Mouse (Mus musculus): ENCODE data around the gene Msh6. TPM values are rescaled to one million over a fixed set of nuclear protein-coding genes. Genes with fewer than 3 reads are reported as not detected.
"Not testable (repeated sequence)": the region's sequence is repeated elsewhere in the genome, so short reads cannot be mapped to it uniquely, and the experiment has no call there.

Gene Msh6
- total RNA-seq (2015) (22.4 and 22.8 TPM in 2 replicates), total RNA-seq (2017) (41.4 and 45.5 TPM in 2 replicates)

DNA sequence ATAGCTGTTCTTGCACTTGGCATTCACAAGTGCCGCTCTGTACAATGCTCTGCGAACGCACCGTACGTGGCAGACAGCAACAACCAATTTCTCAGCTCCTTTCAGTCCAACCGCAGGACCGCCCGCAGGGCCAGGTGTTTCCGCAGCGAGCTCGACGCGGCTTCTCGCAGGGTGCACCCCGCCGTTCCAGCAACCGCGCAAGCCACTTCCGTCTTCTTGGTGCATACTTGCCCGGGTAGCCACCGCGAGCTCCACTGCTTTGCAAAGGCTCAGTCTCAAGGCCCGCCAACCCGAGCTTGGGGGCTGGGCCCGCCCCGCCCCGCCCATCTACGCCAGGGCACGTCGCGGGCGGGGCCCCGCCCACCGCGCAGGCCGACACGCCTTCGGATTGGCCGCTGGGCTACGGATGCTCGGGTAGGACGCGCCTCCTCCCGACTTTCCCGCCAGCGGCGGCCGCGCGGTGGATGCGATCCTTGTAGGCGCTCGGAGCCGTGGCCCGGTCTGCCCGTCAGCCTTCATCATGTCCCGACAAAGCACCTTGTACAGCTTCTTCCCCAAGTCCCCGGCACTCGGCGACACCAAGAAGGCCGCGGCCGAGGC is at the start of gene Msh6:
Msh6 (plus strand) TSS at position 434 of the 600 bp plus-strand sequence.
- peak; percentile 91 for ATAC-seq (ENCODE audit: poor library complexity, severe bottlenecking)

DNA sequence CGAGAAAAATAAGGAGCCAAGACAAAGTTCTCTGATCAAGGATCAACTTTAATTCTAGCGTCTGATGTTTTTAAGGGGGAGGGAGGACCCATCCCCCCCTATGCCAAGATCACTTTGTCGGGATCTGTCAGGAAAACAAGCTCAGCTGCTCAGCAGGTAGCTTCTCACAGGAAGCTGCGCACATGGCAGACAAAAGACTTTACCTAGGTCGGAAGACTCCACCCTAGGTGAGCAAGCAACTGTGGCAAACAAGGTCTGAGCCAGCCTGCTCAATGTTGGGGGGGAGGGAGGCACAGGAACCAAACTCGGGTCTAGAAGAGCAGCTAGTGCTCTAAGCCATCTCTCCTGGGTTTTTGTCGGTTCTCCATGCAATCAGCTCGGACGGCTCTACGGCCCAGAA is 40.5 kb upstream of the Msh6 start:
- no peak for ATAC-seq (ENCODE audit: poor library complexity, severe bottlenecking)

GRCm38 (mm10) chr17:87934736-87935135 is 40.1 kb upstream of the Msh6 start:
- ATAC-seq (ENCODE audit: poor library complexity, severe bottlenecking) = no peak

DNA sequence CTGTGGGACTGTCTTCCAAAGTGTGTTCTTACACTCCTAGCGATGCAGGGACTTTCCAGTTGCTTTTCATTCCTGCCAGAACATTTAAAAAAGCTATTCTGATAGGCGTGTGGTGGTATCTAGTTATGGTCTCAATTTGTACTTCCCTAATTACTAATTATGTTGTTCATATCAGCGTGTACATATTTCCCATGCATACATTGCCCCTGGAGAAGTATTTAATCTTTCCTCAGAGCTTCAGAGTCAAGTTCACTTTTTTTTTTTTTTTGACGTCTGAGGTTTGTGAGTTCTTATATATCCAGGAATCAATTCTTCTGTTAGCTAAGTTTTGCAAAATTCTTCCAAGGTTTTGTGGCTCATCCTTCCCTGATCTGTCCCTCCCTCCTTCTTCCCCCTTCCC is 38.7 kb upstream of the Msh6 start:
- no peak for ATAC-seq (ENCODE audit: poor library complexity, severe bottlenecking)

- ATAC-seq (ENCODE audit: poor library complexity, severe bottlenecking) = peak; percentile 99
These were observed 25.8 kb upstream of the Msh6 start for GRCm38 (mm10) chr17:87948965-87949584.

GRCm38 (mm10) chr17:87954618-87955124 is 20.2 kb upstream of the Msh6 start:
- ATAC-seq (ENCODE audit: poor library complexity, severe bottlenecking) = not testable (repeated sequence)

DNA sequence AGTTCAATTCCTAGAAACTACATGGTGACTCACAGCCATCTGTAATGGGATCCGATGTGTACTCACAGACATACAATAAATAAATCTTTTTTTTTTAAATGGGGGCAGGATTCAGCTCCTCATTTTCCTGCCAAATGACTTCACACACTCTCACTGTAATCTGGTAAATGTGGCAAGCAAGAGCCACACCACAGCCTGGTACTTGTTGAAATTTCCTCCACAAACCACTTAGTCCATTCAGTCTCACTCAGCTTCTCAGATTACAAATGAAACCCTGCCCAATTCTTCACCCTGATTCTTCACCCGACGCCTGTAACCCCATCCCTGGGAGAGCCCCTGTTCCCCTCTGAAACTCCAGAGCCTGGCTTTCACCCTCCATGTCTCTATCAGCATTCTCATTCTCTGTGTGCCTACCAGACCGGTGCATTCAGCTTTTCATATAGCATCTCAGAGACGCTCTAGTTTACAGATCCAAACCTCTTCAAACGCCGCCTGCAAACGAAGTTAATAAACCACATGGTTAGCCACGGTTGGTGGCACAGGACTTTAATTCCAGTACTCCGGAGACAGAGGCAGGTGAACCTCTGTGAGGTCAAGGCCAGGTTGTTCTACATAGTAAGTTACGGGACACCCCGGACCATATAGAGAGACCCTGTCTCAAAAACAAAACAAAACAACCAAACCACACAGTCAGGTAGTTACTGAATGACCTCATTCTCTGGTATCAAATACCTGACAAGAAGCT is 17.6 kb upstream of the Msh6 start:
- ATAC-seq (ENCODE audit: poor library complexity, severe bottlenecking) = no peak

DNA sequence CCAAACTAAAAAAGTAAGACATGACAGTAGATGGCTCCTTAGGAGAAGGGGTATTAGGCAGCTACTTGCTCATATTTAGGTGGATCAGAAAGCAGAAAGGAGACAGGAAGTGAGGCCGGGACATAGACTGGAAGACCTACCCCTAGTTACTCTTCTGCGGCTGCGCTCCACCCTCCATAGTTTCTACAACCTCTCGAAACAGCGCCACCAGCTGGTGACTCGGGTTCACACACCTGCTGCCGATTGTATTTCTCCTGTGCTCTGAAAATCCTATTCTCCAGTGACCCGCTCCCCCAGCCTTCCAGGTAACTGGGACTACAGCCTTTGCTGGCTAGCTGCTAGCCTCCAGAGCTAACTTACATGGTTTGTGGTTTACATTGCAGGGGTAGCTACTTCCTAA is 16.6 kb upstream of the Msh6 start:
- ATAC-seq (ENCODE audit: poor library complexity, severe bottlenecking) = no peak

GRCm38 (mm10) chr17:87959406-87959805 is 15.5 kb upstream of the Msh6 start:
- not testable (repeated sequence) for ATAC-seq (ENCODE audit: poor library complexity, severe bottlenecking)

DNA sequence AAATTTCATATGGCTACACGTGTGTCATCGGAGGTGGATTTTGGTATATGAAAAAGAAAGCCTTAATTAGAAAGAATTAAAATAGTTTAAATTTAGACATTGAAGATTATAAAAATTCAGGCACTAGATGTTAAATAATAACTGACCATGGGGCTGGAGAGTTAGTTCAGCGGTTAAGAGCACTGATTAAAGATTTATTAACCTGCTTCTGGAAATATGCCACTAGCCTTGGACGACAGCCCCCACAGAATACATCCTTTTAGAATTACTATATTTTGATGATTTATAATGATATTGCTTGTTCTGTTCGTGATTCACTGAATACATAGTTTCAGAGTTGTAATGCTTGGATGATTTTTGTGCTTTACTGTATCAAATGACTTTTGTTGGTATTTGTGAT is 14.9 kb upstream of the Msh6 start:
- ATAC-seq (ENCODE audit: poor library complexity, severe bottlenecking) = not testable (repeated sequence)

DNA sequence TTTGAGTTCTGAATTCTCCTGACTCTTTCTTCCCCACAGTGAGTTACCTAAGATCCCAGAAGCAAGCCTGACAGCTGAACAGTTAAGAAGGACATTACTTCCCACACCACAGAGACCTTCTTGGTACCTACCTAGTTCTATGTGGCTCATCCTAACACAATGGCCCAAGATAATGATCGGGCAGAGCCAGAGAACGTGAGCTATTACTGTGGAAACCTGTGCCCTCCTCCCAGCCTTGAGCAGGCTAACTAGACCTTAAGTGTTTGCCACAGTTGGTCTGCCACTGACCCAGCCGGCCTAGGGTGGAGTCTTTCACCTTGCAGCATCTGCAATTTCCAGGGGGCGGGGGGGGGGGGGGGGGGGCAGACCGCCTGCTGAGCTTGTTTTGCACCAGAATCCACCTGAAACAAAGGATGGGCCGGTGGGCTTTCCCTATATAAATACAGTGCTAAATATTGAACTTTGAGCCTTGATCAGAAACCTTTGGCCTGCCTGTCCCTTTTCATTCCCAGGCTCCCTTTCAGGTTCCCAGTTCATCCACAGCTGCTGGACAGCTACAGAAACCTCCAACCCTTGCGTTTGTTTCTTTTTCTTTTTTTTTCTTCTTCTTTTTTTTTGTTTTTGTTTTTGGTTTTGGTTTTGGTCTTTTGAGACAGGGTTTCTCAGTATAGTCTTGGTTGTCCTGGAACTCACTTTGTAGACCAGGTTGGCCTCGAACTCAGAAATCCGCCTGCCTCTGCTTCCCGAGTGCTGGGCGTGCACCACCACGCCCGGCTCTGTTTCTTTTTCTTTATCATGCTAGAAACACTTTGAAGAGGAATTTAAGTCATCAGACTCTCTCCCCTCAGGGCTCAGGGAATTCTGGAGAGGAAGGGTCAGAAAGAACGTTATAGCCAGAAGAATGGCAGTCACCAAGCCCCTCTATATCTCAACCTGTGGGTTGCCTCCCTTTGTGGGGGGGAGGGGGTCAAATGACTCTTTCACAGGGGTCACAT is 11.5 kb upstream of the Msh6 start:
- no peak for ATAC-seq (ENCODE audit: poor library complexity, severe bottlenecking)

GRCm38 (mm10) chr17:87968483-87968926 is 6.4 kb upstream of the Msh6 start:
- peak; percentile 99 for ATAC-seq (ENCODE audit: poor library complexity, severe bottlenecking)

GRCm38 (mm10) chr17:87971696-87972591 is 2.9 kb upstream of the Msh6 start:
- not testable (repeated sequence) for ATAC-seq (ENCODE audit: poor library complexity, severe bottlenecking)

GRCm38 (mm10) chr17:87972856-87973255 is 2.0 kb upstream of the Msh6 start:
- no peak for ATAC-seq (ENCODE audit: poor library complexity, severe bottlenecking)

DNA sequence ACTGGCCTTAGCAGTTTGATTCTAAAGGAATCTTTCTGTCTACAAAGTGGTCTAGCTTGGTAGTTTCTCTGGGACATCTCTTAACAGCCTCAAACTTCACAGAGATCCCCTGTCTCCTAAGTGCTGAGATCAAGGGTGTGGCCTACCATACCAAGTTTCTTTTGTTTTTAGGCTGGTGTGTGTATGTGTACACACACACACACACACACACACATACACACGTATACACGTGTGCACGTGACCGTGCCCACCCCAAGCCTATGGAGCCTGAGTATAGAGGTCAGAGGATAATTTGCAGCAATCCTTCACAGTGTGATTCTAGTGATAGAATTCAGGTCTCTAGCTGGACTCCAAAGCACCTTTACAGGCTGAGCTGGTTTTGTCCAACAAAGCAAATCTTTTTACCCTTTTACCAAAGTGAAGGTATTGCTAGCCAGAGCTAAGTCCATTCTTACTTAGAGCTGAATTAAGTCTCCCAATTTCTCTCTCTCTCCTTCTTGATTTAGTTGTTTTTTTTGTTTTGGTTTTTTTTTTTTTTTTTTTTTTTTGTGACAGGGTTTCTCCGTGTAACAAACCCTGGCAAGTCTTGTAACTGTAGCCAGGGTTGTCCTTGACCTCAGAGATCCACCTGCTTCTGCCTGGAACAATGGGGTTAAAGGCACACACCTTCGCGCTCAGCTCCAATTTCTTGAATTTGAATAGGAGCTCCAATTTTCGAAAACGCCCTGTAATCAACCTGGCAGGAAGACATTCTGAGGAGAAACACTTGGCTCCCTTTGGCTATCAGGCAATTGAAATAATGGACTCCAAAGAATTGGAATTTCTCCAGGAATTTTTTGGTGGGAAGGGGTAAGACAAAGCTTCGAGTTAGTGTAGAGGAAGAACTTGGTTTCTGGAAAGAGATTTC is 1.3 kb upstream of the Msh6 start:
- no peak for ATAC-seq (ENCODE audit: poor library complexity, severe bottlenecking)

DNA sequence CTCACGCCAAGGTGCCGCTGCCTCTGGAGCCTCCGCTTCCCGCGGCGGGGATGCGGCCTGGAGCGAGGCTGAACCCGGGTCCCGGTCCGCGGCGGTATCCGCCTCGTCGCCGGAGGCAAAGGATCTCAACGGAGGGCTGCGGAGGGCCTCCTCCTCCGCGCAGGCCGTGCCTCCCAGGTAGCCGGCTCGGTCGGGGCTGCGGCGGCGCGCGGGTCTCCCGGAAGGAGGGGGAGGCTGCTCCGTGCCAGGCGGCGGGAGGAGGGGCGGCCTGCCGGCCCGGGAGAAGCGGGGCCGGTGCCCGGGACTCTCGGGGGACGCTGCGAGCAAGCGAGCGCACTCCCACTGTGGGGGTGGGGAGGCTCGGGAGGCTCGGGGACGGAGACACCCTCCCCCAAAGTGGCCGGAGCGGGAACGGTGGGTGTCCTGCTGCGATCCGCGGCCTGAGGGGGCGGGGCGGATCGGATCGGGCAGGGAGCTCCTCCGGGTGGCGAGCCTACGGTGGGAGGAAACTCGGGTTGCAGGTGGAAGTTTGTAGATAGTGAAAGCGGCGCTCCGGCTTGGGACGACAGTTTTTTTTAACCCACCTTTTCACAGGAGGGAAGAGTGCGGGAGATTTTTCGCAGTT is 479 bp downstream of the Msh6 start:
- peak; percentile 28 for ATAC-seq (ENCODE audit: poor library complexity, severe bottlenecking)

GRCm38 (mm10) chr17:87976154-87976806 is 1.4 kb downstream of the Msh6 start:
- no peak for ATAC-seq (ENCODE audit: poor library complexity, severe bottlenecking)

All from megakaryocyte, adult 5-6 weeks (primary cell).